Mouse (Mus musculus): Measurements from ENCODE around the gene Aqp3.

DNA sequence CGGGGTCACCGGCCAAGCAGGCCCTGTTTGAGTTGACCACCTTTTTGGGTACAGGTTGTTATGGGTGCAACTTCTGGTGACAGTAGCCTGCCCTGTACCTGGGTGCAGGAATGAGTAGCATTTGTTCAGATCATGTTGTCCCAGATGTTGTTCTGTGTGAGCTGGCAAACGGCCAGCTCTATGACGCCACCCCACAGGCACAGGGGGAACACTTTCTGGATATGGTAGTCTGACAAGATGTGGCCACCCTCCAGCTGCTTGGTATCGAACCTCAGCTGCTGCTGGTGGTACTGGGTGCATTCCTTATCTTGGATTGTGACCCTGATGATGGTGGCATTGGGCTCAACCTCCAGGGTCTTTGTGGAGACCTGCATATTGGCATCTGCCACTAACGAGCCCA, 34.5 kb upstream of the Aqp3 start:
- TF ChIP-seq POLR2A (IDR thresholded peaks at IDR 0.05; ENCODE audit: low read depth, low read length) (no peak), CTCF (IDR thresholded peaks at IDR 0.05; ENCODE audit: extremely low read depth, insufficient read depth, insufficient read length, insufficient replicate concordance) (no peak)

Data from spleen, adult 2 months (tissue).